Mouse (Mus musculus): ENCODE measurements around the gene 4931409K22Rik.
"Not testable (repeated sequence)": the region's sequence is repeated elsewhere in the genome, so short reads cannot be mapped to it uniquely, and the experiment has no call there.

4931409K22Rik gene

GRCm38 (mm10) chr5:24592471-24593160, 36.0 kb upstream of the 4931409K22Rik start:
- no peak for DNase-seq

GRCm38 (mm10) chr5:24591796-24592470, 35.3 kb upstream of the 4931409K22Rik start:
- DNase-seq, result peak; percentile 40

- DNase-seq, result no peak
These were observed 34.7 kb upstream of the 4931409K22Rik start for GRCm38 (mm10) chr5:24591268-24591721.

GRCm38 (mm10) chr5:24589511-24590500, 33.2 kb upstream of the 4931409K22Rik start:
- no peak for DNase-seq

GRCm38 (mm10) chr5:24587200-24587577, 30.6 kb upstream of the 4931409K22Rik start:
- no peak for DNase-seq

GRCm38 (mm10) chr5:24586547-24587199, 30.1 kb upstream of the 4931409K22Rik start, which contains the start of gene Chpf2:
Gene Chpf2, plus strand, starts transcription at chr5:24586741.
- peak; percentile 82 for DNase-seq

- no peak for DNase-seq
These were observed 29.5 kb upstream of the 4931409K22Rik start for GRCm38 (mm10) chr5:24586106-24586505.

- no peak for DNase-seq
These were observed 21.7 kb upstream of the 4931409K22Rik start for GRCm38 (mm10) chr5:24578109-24578963.

GRCm38 (mm10) chr5:24577183-24577929, 20.7 kb upstream of the 4931409K22Rik start, which contains the start of gene Abcf2:
Gene Abcf2, minus strand, starts transcription at chr5:24577467.
- DNase-seq, result peak; percentile 100

- DNase-seq, result no peak
These were observed 20.2 kb upstream of the 4931409K22Rik start for GRCm38 (mm10) chr5:24576801-24577182.

- DNase-seq, result no peak
These were observed 19.3 kb upstream of the 4931409K22Rik start for GRCm38 (mm10) chr5:24575948-24576347.

GRCm38 (mm10) chr5:24555335-24555734, 1.3 kb downstream of the 4931409K22Rik start:
- DNase-seq, result not testable (repeated sequence)

GRCm38 (mm10) chr5:24553621-24554244, 2.9 kb downstream of the 4931409K22Rik start:
- DNase-seq, result no peak

GRCm38 (mm10) chr5:24551317-24551688, 5.3 kb downstream of the 4931409K22Rik start:
- no peak for DNase-seq

- DNase-seq, result no peak
These were observed 5.9 kb downstream of the 4931409K22Rik start for GRCm38 (mm10) chr5:24550598-24551316.

- DNase-seq, result no peak
These were observed 14.0 kb downstream of the 4931409K22Rik start for GRCm38 (mm10) chr5:24542643-24543042.

- no peak for DNase-seq
These were observed 15.5 kb downstream of the 4931409K22Rik start for GRCm38 (mm10) chr5:24541144-24541569.

GRCm38 (mm10) chr5:24540387-24541143, 16.0 kb downstream of the 4931409K22Rik start, which contains the start of gene Asb10:
Gene Asb10, minus strand, starts transcription at chr5:24540978.
- peak; percentile 41 for DNase-seq
